Mouse (Mus musculus): ENCODE measurements at regions not wholly inside any gene's neighbourhood (a gene's known extent, or its start where the extent isn't known, plus 50 kb on each side); places are given as distances from the start of the nearest gene placed in this dataset.

GRCm38 (mm10) chr7:137883701-137884100 lies 446.3 kb downstream of the Glrx3 start:
- no peak for TF ChIP-seq CTCF (IDR thresholded peaks at IDR 0.05; ENCODE audit: low read depth)
- TF ChIP-seq EP300 (optimal IDR thresholded peaks at IDR 0.05) = no peak

Measured in stomach, postnatal 0 days (tissue).